In genomic region chr13:35067084-35067483, GRCm38 (mm10) we compare ENCODE assay signal across 19 mouse cellular contexts. TPM values are rescaled to one million over a fixed set of nuclear protein-coding genes. Genes with fewer than 3 reads are reported as not detected.
DNase-seq lines count a peak whose midpoint lies in the region; ATAC-seq and TF ChIP-seq lines count a peak whose summit lies in the region.
"Had no signal": no experiment of that assay in that cellular context is flagged by ENCODE, and none has a peak within 500 bp of the region (broad histone marks: within the 10 kb centered on the region; RNA-seq: fewer than 3 reads in every experiment).

No protein-coding gene starts in this region.

- no peak overlapping the region for H3K4me2 ChIP-seq in liver, postnatal 0 days (ENCODE audit: low read depth, low read length)
- H3K4me2 ChIP-seq in liver, embryonic 11.5 days, result no peak overlapping the region
- H3K4me2 ChIP-seq: heart, embryonic 15.5 days; neural tube, embryonic 12.5 days; stomach, embryonic 15.5 days had no signal

- no peak overlapping the region for H3K4me3 ChIP-seq in heart, adult 2 months
- H3K4me3 ChIP-seq in heart, embryonic 10.5 days, result no peak overlapping the region
- no peak overlapping the region for H3K4me3 ChIP-seq in liver, postnatal 0 days (ENCODE audit: low read depth, low read length)
- H3K4me3 ChIP-seq in liver, embryonic 11.5 days (ENCODE audit: low read depth, low read length), result no peak overlapping the region
- H3K4me3 ChIP-seq: heart, embryonic 15.5 days; neural tube, embryonic 12.5 days; stomach, embryonic 15.5 days had no signal

- no peaks in the 10 kb centered on the region for H3K9me3 ChIP-seq in heart, embryonic 10.5 days
- no peaks in the 10 kb centered on the region for H3K9me3 ChIP-seq in liver, postnatal 0 days (ENCODE audit: low read length)
- no peaks in the 10 kb centered on the region for H3K9me3 ChIP-seq in liver, embryonic 11.5 days (ENCODE audit: control insufficient read depth, low read length)
- H3K9me3 ChIP-seq: heart, embryonic 15.5 days; neural tube, embryonic 12.5 days; stomach, embryonic 15.5 days had no signal

- no peaks in the 10 kb centered on the region for H3K4me1 ChIP-seq in heart, adult 2 months (ENCODE audit: control insufficient read depth, insufficient read depth, low read length)
- H3K4me1 ChIP-seq in heart, embryonic 10.5 days, result no peaks in the 10 kb centered on the region
- H3K4me1 ChIP-seq in liver, postnatal 0 days (ENCODE audit: insufficient read depth), result peaks cover 2% of the 10 kb centered on the region; the same call in 1 of the 2 replicates
- no peaks in the 10 kb centered on the region for H3K4me1 ChIP-seq in liver, embryonic 11.5 days (replicated peaks; ENCODE audit: control insufficient read depth, insufficient read depth, low read length)
- H3K4me1 ChIP-seq: heart, embryonic 15.5 days; stomach, embryonic 15.5 days had no signal

- DNase-seq in heart, adult 2 months, result peak in 1 of 2 experiments; percentile 27
- DNase-seq in heart, embryonic 10.5 days (ENCODE audit: low spot score), result no peak
- DNase-seq in liver, postnatal 0 days, result peak; percentile 38
- DNase-seq in liver, embryonic 11.5 days (ENCODE audit: low spot score), result no peak
- DNase-seq in adrenal gland, postnatal 25 days, result peak; percentile 23
- peak; percentile 64 to 78 for DNase-seq in kidney, postnatal 36 days
- no peak for DNase-seq in embryo, embryonic 10 days (ENCODE audit: low spot score)
- DNase-seq: cerebellum, adult 11 months; cerebellum, postnatal 25 days; left cerebral cortex, postnatal 4 days; lung, postnatal 14 days; retina, postnatal 1 day; spleen, adult 18-20 months; thymus, postnatal 14 days had no signal

- no peak overlapping the region for H3K9ac ChIP-seq in heart, adult 2 months (ENCODE audit: low read depth, low read length)
- no peak overlapping the region for H3K9ac ChIP-seq in liver, postnatal 0 days (replicated peaks)
- no peak overlapping the region for H3K9ac ChIP-seq in liver, embryonic 11.5 days (ENCODE audit: low read depth, low read length)
- H3K9ac ChIP-seq: heart, embryonic 15.5 days; liver, embryonic 14.5 days; neural tube, embryonic 12.5 days; stomach, embryonic 15.5 days had no signal

- no peaks in the 10 kb centered on the region for H3K27me3 ChIP-seq in heart, adult 2 months (ENCODE audit: control insufficient read depth, insufficient read depth, low read length)
- no peaks in the 10 kb centered on the region for H3K27me3 ChIP-seq in heart, embryonic 10.5 days (ENCODE audit: insufficient read depth, poor library complexity, severe bottlenecking)
- H3K27me3 ChIP-seq in liver, postnatal 0 days (ENCODE audit: insufficient read depth, low read length), result no peaks in the 10 kb centered on the region
- no peaks in the 10 kb centered on the region for H3K27me3 ChIP-seq in liver, embryonic 11.5 days (replicated peaks; ENCODE audit: control insufficient read depth, insufficient read depth, low read length)
- H3K27me3 ChIP-seq: heart, embryonic 15.5 days; neural tube, embryonic 12.5 days; stomach, embryonic 15.5 days had no signal

- H3K36me3 ChIP-seq in heart, adult 2 months (ENCODE audit: control insufficient read depth, insufficient read depth, low read length), result peaks cover 4% of the 10 kb centered on the region; the same call in 1 of the 2 replicates
- H3K36me3 ChIP-seq in heart, embryonic 10.5 days, result no peaks in the 10 kb centered on the region
- H3K36me3 ChIP-seq in liver, postnatal 0 days (replicated peaks; ENCODE audit: insufficient read depth, low read length), result no peaks in the 10 kb centered on the region
- no peaks in the 10 kb centered on the region for H3K36me3 ChIP-seq in liver, embryonic 11.5 days (ENCODE audit: control insufficient read depth, insufficient read depth, low read length)
- H3K36me3 ChIP-seq: heart, embryonic 15.5 days; neural tube, embryonic 12.5 days; stomach, embryonic 15.5 days had no signal

- peak; percentile 93 for ATAC-seq in liver, postnatal 0 days
- ATAC-seq in liver, embryonic 11.5 days (replicated peaks; ENCODE audit: low FRiP score), result no peak
- ATAC-seq: hindbrain, embryonic 16.5 days had no signal

- no peak for TF ChIP-seq CTCF in heart, adult 2 months (IDR thresholded peaks at IDR 0.05)
- TF ChIP-seq CTCF in liver, postnatal 0 days (IDR thresholded peaks at IDR 0.05; ENCODE audit: low read depth), result no peak

- 0 out of 2 replicates have a peak, but pooled peaks have one; percentile 56 for TF ChIP-seq EP300 in heart, adult 2 months (IDR thresholded peaks at IDR 0.05; ENCODE audit: insufficient read depth, low read depth, low read length)
- peak; percentile 64 for TF ChIP-seq EP300 in liver, postnatal 0 days (IDR thresholded peaks at IDR 0.05; ENCODE audit: low read depth)

- H3K27ac ChIP-seq in heart, adult 2 months, result peak overlapping the region; percentile 41; the same call in 1 of the 2 replicates
- no peak overlapping the region for H3K27ac ChIP-seq in heart, embryonic 10.5 days
- H3K27ac ChIP-seq in liver, postnatal 0 days (ENCODE audit: low read depth), result peak overlapping the region; percentile 58; the same call in 1 of the 2 replicates
- no peak overlapping the region for H3K27ac ChIP-seq in liver, embryonic 11.5 days (ENCODE audit: low read depth, low read length)
- H3K27ac ChIP-seq: heart, embryonic 15.5 days; liver, embryonic 14.5 days; neural tube, embryonic 12.5 days; stomach, embryonic 15.5 days had no signal

- 40% methylated on average over 2 of the region's 2 CpGs for WGBS in heart, adult 2 months
- 84% methylated on average over 2 of the region's 2 CpGs for WGBS in heart, embryonic 10.5 days
- whole genome bisulfite sequencing in liver, postnatal 0 days (ENCODE audit: insufficient replicate concordance), result 46% methylated on average over 2 of the region's 2 CpGs
- 79% methylated on average over 2 of the region's 2 CpGs for WGBS in liver, embryonic 11.5 days

- H3K79me2 ChIP-seq in heart, adult 2 months (replicated peaks; ENCODE audit: control insufficient read depth, insufficient read depth, low read length), result no peaks in the 10 kb centered on the region

- no peak for TF ChIP-seq POLR2A in heart, adult 2 months (IDR thresholded peaks at IDR 0.05; ENCODE audit: insufficient read depth, low read depth, low read length)

- intact Hi-C loops in heart, adult 2 months (cut with DNase I), result no loop called here

RNA-seq across cellular contexts. Expression of gene Eci2, which starts 40.2 kb away (rescaled TPM):
- 100 to 1,000 TPM; 234 to 260 TPM for total RNA-seq in heart, adult 2 months (2021)
- polyA plus RNA-seq in heart, adult 2 months (2012; rRNA removed), result 118 and 234 TPM in 2 replicates
- polyA plus RNA-seq in heart, embryonic 10.5 days (2016; fragmentation: Nextera tagmentation; extraction: Ambion mirVana), result 92.5 and 96.4 TPM in 2 replicates
- 131 and 132 TPM in 2 replicates for polyA plus RNA-seq in liver, postnatal 0 days (2015; fragmentation: Nextera tagmentation; extraction: Ambion mirVana)
- 85.9 and 93.9 TPM in 2 replicates for polyA plus RNA-seq in liver, embryonic 11.5 days (2014; fragmentation: Nextera tagmentation; extraction: Ambion mirVana)
- 94.5 and 110 TPM in 2 replicates for total RNA-seq in adrenal gland, postnatal 25 days (2021)

Comparison
In these comparisons a context has a peak if more than half of its experiments do, and no peak if none do; other contexts are left out.
1. DNase-seq: peak in liver, postnatal 0 days (single experiment), adrenal gland, postnatal 25 days (single experiment) and kidney, postnatal 36 days (2 of 2); none in heart, embryonic 10.5 days (single experiment), liver, embryonic 11.5 days (single experiment) and embryo, embryonic 10 days (single experiment).
2. H3K27ac ChIP-seq: peak in heart, adult 2 months (single experiment) and liver, postnatal 0 days (single experiment); none in heart, embryonic 10.5 days (single experiment) and liver, embryonic 11.5 days (single experiment).